Mouse (Mus musculus): ENCODE data around the gene Nqo1. TPM values are rescaled to one million over a fixed set of nuclear protein-coding genes. Genes with fewer than 3 reads are reported as not detected.

Nqo1 gene
- polyA plus RNA-seq (2017; shearing (Covaris generic)), result 0.40 TPM

DNA sequence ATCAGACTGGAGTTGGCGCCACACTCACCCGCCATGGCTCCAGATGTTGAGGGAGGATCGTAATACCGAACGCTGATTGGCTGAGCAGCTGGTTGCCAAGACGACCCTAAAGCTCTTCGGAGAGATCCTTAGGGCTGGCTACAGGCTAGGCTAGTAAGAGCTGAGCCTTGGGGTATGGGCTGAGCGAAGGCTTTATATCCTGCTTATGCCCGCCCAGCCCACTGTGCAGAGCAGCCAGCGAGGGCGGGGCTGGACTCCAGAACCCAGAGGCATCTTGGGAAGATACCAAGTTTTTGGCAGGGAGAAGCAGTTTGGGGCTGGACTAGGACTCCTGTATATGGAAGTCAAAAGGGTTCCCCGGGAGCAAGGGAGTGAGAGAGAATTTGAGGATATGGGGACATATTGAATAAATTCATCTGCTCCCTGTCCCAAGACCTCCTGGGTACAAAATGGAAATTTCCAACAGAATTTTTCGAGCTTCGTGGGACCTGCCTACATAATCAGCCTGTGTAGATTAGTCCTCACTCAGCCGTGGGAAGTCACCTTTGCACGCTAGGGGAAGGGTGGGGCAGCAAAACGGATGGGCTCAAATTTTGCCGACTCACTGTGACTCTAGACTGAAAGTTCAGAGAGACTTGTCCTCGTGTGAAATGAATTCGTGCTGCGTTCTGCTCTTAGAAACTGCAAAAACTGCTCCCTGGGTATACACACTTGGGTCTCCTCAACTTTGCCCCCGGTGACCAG is at the start of gene Nqo1:
Gene Nqo1, minus strand, starts transcription at position 169 of the 744 bp plus-strand sequence.

DNA sequence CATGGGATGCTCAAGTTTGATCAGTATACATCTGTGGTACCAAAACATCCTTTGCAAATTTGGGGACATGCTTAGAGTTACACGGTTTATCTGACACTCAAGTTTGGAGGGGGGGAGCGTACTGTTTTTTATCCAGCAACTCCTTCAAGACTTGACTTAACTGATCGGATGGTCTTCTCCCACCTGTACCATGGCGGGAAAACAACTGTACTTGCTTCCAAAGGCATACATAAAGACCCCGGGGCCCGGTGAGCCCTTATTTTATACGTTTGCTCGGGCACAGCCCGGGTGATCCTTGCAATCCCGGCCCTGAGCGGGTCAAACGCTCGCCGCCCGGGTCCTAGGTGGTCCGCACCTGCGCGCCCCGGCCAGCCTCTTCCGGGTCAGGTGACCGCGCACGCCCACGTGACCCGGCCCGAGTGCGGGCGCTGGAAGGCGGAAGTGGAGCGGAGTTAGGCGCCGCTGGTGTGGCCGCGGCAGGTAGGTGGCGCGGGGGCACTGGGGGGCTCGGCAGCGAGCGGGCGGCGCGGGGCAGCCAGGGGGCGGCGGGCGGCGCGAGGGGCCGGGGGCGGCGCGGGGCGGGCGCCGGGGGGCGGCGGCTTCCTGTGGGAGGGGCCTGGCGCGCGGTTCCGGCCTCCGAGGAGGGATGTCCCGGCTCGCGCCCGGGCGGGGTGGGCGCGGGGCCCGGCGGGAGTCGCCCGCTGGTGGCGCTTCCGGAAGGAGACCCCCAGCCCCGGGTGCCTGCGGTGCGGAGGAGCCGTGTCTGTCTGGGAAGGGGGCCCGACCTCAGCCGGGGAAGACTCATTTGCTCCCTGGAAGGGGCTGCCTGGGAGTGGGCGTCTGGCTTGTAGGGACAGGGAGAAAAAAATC is 33.2 kb upstream of the Nqo1 start, which contains the start of gene Wwp2:
Gene Wwp2, plus strand, starts transcription at position 404 of the 870 bp plus-strand sequence.

DNA sequence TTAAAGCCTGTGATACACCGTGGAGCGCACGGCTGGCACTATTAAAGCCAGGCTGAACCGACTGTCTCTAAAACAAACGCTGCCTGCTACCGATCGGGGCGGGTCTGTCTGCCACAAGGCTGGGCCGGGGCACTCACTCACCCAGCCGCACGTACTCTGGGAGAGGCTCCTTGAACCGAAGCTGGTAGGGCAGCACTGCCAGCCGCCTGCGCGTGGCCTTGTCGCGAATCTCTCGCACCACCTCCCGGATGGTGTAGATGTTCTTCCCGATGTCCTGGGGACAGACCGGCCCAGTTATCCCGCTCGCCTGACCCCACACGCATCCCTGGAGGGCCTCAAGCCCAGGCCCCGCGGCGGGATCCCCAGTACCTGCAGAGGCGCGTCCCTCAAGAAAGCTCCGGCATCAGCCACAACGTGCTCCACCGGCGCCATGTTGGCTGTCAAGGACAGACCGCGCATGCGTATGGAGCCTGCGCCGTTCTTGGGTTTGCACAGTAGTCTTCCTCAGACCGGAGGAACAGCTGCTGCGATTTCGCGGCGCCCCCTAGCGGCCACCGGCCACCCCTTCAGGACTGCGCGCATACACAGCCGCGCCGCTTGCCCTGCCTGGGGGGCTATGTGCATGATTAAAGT is 21.7 kb upstream of the Nqo1 start, which contains the start of gene Nob1:
Gene Nob1, minus strand, starts transcription at position 455 of the 633 bp plus-strand sequence.

Other genes with a start within 250 kb of the Nqo1 start
- gene Nfat5, start 109.7 kb downstream of the Nqo1 start, polyA plus RNA-seq (2017; shearing (Covaris generic)), result 22.5 TPM
- 57.5 TPM for gene Nob1, start 21.8 kb upstream of the Nqo1 start, polyA plus RNA-seq (2017; shearing (Covaris generic))
- gene Wwp2, start 33.2 kb upstream of the Nqo1 start, polyA plus RNA-seq (2017; shearing (Covaris generic)), result 82.4 TPM
- gene Psmd7, start 185.3 kb upstream of the Nqo1 start, polyA plus RNA-seq (2017; shearing (Covaris generic)), result 81.5 TPM

Measured in effector memory CD4-positive, alpha-beta T cell, adult 5 months (primary cell).